ENCODE assay signal across 23 mouse cellular contexts in genomic region chr16:35783207-35783573, GRCm38 (mm10).
"Had no signal": no experiment of that assay in that cellular context is flagged by ENCODE, and none has a peak within 500 bp of the region (broad histone marks: within the 10 kb centered on the region; RNA-seq: fewer than 3 reads in every experiment).

No protein-coding gene starts in this region.

- H3K27ac ChIP-seq: heart, embryonic 13.5 days; heart, embryonic 15.5 days; hindbrain, embryonic 15.5 days; hindbrain, postnatal 0 days; kidney, embryonic 15.5 days; kidney, postnatal 0 days; limb, embryonic 13.5 days; limb, embryonic 15.5 days; liver, embryonic 12.5 days had no signal

- H3K9ac ChIP-seq: heart, embryonic 13.5 days; heart, embryonic 15.5 days; hindbrain, embryonic 13.5 days; hindbrain, embryonic 15.5 days; kidney, embryonic 15.5 days; limb, embryonic 13.5 days; limb, embryonic 15.5 days; liver, embryonic 12.5 days had no signal

- ATAC-seq: hindbrain, postnatal 0 days; intestine, embryonic 16.5 days; liver, embryonic 12.5 days had no signal

- DNase-seq: gastrocnemius, postnatal 14 days; heart, adult 18-20 months; heart, postnatal 14 days; heart, postnatal 36 days; kidney, adult 11 months; kidney, adult 2 months; kidney, adult 9 months; kidney, postnatal 14 days; kidney, postnatal 36 days; layer of hippocampus, adult 9-11 months; layer of hippocampus, postnatal 36 days; left cerebral cortex, postnatal 4 days had no signal

- H3K36me3 ChIP-seq: heart, embryonic 15.5 days; hindbrain, embryonic 15.5 days had no signal

- H3K4me1 ChIP-seq: hindbrain, embryonic 15.5 days; limb, embryonic 13.5 days; limb, embryonic 15.5 days had no signal

- H3K4me3 ChIP-seq: heart, embryonic 13.5 days; heart, embryonic 15.5 days; hindbrain, embryonic 13.5 days; hindbrain, embryonic 15.5 days; kidney, embryonic 15.5 days; limb, embryonic 13.5 days; limb, embryonic 15.5 days; liver, embryonic 12.5 days had no signal

- H3K27me3 ChIP-seq: heart, embryonic 13.5 days; heart, embryonic 15.5 days; hindbrain, embryonic 13.5 days; hindbrain, embryonic 15.5 days; kidney, embryonic 15.5 days; limb, embryonic 13.5 days; limb, embryonic 15.5 days; liver, embryonic 12.5 days had no signal

- H3K9me3 ChIP-seq: heart, embryonic 13.5 days; heart, embryonic 15.5 days; hindbrain, embryonic 13.5 days; hindbrain, embryonic 15.5 days; kidney, embryonic 15.5 days; limb, embryonic 13.5 days; limb, embryonic 15.5 days; liver, embryonic 12.5 days had no signal
